ENCODE assay signal across 15 mouse cellular contexts in genomic region chr8:57309844-57310485, GRCm38 (mm10). TPM values are rescaled to one million over a fixed set of nuclear protein-coding genes. Genes with fewer than 3 reads are reported as not detected.
"Had no signal": no experiment of that assay in that cellular context is flagged by ENCODE, and none has a peak within 500 bp of the region (broad histone marks: within the 10 kb centered on the region; RNA-seq: fewer than 3 reads in every experiment).

No protein-coding gene starts in this region.

- H3K4me3 ChIP-seq: kidney, embryonic 15.5 days; left cerebral cortex, adult 2 months; limb, embryonic 13.5 days; midbrain, embryonic 15.5 days; neural tube, embryonic 13.5 days had no signal

- H3K9ac ChIP-seq: kidney, embryonic 15.5 days; limb, embryonic 13.5 days; liver, embryonic 14.5 days; midbrain, embryonic 15.5 days; neural tube, embryonic 13.5 days had no signal

- H3K36me3 ChIP-seq: kidney, embryonic 15.5 days; limb, embryonic 13.5 days; midbrain, embryonic 15.5 days; neural tube, embryonic 13.5 days had no signal

- ATAC-seq: midbrain, embryonic 15.5 days had no signal

- H3K9me3 ChIP-seq: kidney, embryonic 15.5 days; limb, embryonic 13.5 days; midbrain, embryonic 15.5 days; neural tube, embryonic 13.5 days had no signal

- H3K4me2 ChIP-seq: kidney, embryonic 15.5 days; limb, embryonic 13.5 days; midbrain, embryonic 15.5 days; neural tube, embryonic 13.5 days had no signal

- H3K27ac ChIP-seq: kidney, embryonic 15.5 days; left cerebral cortex, adult 2 months; limb, embryonic 13.5 days; liver, embryonic 14.5 days; midbrain, embryonic 15.5 days; neural tube, embryonic 13.5 days had no signal

- DNase-seq: kidney, postnatal 14 days; lung, adult 18-20 months; right cerebral cortex, adult 18-20 months; right cerebral cortex, postnatal 25 days; thymus, postnatal 36 days had no signal

RNA-seq across cellular contexts. Expression of gene Hand2, which starts 10.8 kb away (rescaled TPM):
- total RNA-seq: layer of hippocampus, adult 8-10 months; layer of hippocampus, postnatal 25 days; left cerebral cortex, adult 2 months; left cerebral cortex, postnatal 25 days; megakaryocyte-erythroid progenitor cell, adult 5-6 weeks had no signal
- polyA plus RNA-seq: midbrain, embryonic 15.5 days had no signal
